Mouse (Mus musculus) fat pad, adult 2 months (tissue): ENCODE results near the gene Umad1.

Source experiments
- DNase-seq: peaks from one replicate; pipeline ENCODE4 v3.0.0-alpha.2; 2011; ENCODE audit warnings: low read depth, low spot score; ENCODE audit errors: extremely low read depth

The Umad1 gene

DNA sequence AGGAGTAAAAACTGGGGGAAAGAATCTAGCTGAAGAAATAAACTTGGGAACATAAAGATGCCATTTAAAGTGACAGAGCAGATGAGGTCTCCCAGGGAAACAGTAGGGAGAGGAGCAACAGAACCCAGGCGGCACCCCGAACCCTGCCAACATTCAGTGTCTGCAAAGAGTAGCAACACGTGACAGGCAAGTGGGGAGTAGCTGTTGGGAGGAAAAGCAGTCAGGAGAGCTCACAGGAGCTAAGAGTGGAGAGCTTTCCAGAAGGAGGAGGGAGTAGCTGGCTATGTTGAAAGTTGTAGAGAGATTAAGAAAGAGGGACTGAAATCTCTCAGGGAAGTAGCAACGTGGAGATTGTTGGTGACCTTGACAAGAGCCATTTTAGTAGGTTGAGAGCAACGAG, 214.4 kb downstream of the Umad1 start:
- no peak for DNase-seq

GRCm38 (mm10) chr6:8474316-8474715, 215.2 kb downstream of the Umad1 start:
- no peak for DNase-seq

- no peak for DNase-seq
These were observed 215.7 kb downstream of the Umad1 start for GRCm38 (mm10) chr6:8474820-8475219.

DNA sequence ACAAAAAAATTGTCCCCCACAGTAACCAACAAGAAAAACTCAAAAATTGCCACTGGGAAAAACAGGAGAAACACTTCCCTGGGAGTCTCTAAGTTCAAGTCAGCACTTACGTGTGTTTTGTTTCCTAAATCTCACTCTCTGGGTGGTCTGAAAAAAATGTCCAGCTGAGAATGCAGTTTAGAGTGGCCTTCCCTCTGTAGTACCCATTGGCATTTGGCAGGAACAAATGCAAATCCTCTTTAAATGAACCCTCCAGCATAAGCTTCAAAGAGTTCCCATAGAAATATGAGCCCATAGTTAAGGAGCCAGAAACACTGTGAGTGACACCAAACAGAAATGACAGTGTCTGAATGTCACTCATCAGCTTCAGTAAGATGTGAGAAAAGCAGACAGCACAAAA, 220.1 kb downstream of the Umad1 start:
- no peak for DNase-seq

GRCm38 (mm10) chr6:8484437-8485275, 225.6 kb downstream of the Umad1 start:
- DNase-seq = no peak

GRCm38 (mm10) chr6:8485414-8486175, 226.5 kb downstream of the Umad1 start:
- DNase-seq = no peak

DNA sequence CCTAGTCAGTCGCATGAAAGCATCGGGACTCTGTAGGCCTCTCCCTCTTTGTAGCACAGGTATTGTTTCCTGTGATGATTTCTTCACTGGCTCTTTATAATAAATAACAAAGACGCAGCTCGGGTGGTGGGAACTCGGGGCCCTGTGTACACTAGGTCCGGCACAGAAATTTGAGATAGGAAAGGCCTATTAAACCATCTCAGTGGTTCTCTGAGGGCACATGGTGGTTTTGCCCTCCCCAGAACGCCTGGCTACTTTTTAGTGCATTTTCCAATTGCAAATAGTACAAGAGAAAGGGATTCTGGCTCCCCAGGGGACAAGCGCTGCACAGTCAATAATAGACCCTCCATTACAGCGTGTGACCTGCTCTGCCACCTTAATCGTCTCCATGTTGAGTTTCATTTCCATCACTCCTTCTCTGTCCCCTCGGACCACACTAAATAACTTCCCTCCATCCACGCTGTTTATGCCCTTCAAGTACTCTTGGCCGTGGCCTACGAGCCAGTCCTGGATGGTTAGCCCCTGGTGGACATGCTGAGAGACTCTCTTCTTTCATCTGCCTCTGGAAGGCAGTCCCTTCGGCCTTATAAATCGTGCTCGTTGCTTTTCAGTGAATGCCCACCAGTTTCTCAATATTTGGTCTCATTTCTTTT, 227.4 kb downstream of the Umad1 start:
- no peak for DNase-seq

DNA sequence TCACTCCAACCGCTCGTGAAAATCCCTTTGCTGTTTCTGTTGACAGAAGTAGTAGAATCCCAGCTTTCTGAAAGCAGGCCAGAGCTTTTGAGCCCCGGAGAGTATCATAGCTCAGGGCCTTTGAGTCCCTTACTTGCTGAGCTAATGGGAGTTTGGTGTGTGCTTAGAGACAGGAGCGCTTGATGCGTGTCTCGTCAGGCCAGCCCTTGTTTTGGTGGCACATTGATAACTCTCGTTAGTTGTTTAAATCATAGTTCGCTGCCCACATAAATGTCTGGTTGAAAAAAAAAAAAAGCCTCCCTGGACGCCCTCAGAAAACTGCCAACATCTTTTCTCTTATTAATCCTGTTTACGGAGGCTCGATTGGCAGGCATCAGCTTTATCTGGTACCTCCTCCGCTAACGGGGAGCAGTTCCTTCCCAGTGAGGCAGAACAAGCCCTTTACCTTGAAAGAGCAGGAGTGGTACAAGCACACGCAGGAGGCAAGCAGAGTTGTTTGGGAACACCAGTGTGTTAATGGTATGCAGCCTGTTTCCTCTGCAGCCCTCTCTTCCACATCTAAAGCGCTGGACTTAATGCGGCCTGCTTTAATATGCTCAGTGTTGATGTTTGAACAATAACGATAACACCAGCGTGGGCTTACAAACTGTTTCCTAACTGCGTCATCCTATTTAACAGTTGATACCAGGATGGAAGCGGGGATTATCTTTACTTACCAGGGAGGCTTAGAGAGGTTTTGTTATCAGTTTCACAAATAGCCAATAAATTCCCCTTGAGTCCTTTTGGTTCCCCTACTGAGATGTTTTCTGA, 228.2 kb downstream of the Umad1 start:
- DNase-seq = no peak

DNA sequence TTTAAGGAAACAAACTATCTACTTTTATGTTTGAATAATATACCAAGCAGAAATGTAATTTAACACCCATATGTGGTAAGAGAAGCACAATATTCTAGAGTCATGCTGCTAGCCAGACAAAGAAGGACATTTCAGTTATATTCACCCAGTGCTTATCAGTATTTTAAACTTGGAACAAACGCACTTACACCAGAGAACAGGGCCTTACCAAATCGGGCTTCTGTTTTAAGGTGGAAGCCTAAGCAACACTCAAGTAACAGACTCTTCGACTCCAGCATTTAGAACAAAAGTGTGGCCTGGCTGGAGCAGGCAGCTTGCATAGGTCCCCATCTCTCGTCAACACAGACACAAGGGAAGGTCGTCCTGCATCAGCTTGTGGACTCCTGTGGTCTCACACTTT, 229.2 kb downstream of the Umad1 start:
- no peak for DNase-seq

DNA sequence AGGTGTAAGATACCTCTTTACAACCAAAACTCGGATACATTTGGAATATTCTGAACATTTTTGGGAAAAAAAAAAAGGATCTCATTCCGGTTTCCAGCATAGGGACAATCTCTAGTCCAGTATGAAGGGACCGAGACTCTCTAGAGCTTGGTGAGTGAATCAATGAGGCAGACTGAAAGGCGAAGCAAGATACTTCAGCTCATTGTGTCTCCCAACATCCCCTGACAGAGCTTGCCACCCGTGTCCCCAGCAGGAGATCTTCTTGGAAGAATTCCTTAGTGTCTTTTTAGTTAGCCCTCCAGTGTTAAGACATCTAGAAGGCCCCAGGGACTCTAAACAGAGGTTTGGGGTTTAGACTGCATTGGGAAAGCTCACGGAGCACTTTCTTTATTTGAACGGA, 230.2 kb downstream of the Umad1 start:
- DNase-seq = no peak

DNA sequence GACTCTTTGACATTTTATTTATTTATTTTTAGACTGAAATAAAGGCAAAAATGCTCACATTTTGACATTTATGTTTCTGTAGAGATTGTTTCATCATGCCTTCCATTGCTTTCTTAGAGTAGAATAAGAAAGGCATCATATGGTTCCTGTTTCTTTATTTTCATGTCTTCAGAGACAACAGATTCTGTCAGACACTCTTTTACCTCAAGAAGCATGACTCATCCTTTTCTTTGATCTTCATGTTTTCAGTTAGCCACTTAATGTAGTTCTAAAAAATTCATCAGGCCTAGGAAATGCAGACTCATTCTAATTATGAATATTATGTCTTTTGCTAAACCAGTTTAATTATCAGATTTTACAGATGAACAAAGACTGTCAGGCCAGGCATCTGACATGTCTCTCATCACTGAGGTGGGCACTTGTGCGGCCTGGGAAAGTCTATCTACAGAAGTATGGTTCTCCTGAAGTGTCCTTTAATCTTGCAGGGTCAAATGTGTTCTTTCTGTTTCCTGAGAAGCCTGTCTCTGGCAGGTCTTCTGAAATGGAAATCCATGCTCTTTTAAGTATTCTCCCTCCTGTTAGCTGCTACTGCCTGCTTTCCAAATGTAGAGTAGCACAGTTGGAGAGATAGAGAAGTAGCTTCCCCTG, 231.0 kb downstream of the Umad1 start:
- DNase-seq = no peak

DNA sequence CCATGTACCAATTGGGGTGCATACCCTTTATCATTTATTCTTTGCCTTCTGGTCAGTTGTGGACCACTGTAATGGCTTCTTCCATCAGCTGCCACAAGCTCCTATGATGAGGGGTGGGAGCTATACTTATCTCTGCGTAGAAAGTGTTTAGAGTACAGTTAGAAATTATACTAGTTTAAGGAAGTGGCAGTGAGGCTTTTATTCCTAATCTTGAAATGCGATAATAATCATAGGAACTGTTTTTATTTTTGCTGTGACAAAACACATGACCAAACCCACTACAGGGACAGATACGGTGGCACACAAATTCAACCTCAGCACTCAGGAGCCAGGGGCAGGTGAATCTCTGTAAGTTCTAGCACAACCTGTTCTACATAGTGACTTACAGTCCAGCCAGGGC, 233.2 kb downstream of the Umad1 start:
- no peak for DNase-seq

- DNase-seq = no peak
These were observed 236.2 kb downstream of the Umad1 start for GRCm38 (mm10) chr6:8495109-8495826.

GRCm38 (mm10) chr6:8495827-8496222, 236.7 kb downstream of the Umad1 start:
- no peak for DNase-seq

DNA sequence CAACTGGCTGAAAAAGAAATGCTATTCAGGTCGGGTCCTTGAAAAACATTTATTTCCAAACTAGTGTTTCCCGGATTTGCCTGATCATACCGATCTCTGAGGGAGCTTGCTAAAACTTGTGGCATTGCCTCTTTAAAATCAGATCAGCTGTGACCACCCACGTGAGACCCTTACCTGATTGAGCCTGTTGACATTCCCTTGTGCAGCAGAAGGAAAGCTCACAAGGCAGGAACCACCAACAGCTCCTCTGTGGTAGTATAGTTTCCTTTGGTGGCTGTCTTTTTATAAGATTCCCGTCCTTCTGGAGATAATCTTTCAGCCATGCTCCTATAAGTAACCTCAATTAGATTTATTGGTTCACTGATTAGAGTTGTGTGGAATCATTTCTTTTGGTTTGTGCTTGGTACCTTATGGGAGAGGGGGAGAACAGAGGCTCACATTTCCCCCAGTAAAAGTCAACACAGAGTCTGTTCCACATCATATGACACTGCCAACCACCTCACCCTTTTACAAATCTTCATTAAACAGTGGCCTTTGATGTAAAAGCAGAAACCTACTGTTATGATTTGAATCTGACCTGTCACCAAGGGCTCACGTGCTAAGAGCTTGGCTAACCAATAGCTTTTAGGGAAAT, 238.3 kb downstream of the Umad1 start:
- no peak for DNase-seq

GRCm38 (mm10) chr6:8497868-8498257, 238.8 kb downstream of the Umad1 start:
- no peak for DNase-seq

GRCm38 (mm10) chr6:8498961-8499360, 239.9 kb downstream of the Umad1 start:
- DNase-seq = no peak

- no peak for DNase-seq
These were observed 244.9 kb downstream of the Umad1 start for GRCm38 (mm10) chr6:8503953-8504352.

DNA sequence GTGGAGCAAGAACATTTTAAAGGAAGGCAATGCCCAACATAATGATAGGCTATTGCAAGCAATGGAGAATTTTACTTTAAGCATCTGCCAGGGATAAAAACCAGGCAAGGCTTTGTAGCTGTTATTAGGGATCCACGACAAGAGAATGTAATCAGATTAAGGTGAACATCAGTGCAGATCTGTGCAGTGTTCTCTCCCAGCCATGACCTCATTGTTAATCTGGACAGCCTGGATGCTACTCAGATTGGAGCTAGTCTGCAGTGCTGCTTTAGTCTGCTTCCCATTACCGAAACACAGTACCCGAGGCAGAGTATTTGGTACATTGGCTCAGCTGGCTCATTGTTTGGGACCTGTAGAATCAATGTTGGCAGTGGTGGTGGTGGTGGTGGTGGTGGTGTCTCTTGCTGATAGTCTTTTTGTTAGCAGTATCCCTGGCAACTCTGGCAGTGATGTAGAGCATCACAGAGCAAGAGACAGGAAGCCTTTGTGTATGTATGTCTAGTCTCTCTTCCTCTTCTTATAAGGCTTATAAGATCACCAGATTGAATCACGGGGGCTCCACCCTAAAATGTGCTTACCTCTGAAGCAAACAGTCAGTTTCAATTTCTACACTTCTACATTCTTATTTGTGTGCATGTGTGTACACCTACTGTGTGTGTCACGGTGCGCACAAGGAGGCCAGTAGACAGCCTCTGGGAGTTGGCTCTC, 245.6 kb downstream of the Umad1 start:
- no peak for DNase-seq
